Mouse (Mus musculus): ENCODE results near the gene Atp1a2. TPM values are rescaled to one million over a fixed set of nuclear protein-coding genes. Genes with fewer than 3 reads are reported as not detected.

Gene Atp1a2
- polyA plus RNA-seq, 1 experiment from 2014 or later, result 17.0 TPM

GRCm38 (mm10) chr1:172323801-172324359, 26.0 kb upstream of the Atp1a2 start:
- H3K9ac ChIP-seq, result no peak overlapping the region
- H3K36me3 ChIP-seq, result 0 out of 2 replicates have a peak, but pooled peaks cover 7% of the 10 kb centered on the region
- H3K4me3 ChIP-seq, result no peak overlapping the region
- H3K27me3 ChIP-seq (replicated peaks), result peaks cover 72% of the 10 kb centered on the region
- H3K4me1 ChIP-seq, result peaks cover 10% of the 10 kb centered on the region; the same call in 1 of the 2 replicates
- ATAC-seq (ENCODE audit: extremely low read depth, insufficient number of reproducible peaks, low FRiP score, low TSS enrichment), result no peak
- H3K27ac ChIP-seq (replicated peaks), result no peak overlapping the region
- no peak overlapping the region for H3K4me2 ChIP-seq
- 56% methylated on average over 6 of the region's 6 CpGs for WGBS
- H3K9me3 ChIP-seq, result peaks cover 5% of the 10 kb centered on the region; the same call in 1 of the 2 replicates

GRCm38 (mm10) chr1:172323298-172323697, 25.4 kb upstream of the Atp1a2 start:
- Histone ChIP-seq H3K27me3 (replicated peaks) (peaks cover 66% of the 10 kb centered on the region), H3K27ac (replicated peaks) (no peak overlapping the region), H3K4me1 (peaks cover 10% of the 10 kb centered on the region; the same call in 1 of the 2 replicates), H3K9ac (no peak overlapping the region), H3K4me3 (no peak overlapping the region), H3K36me3 (peaks cover 11% of the 10 kb centered on the region), H3K4me2 (no peak overlapping the region), H3K9me3 (peaks cover 5% of the 10 kb centered on the region; the same call in 1 of the 2 replicates)
- 43% methylated on average over 5 of the region's 5 CpGs for WGBS
- no peak for ATAC-seq (ENCODE audit: extremely low read depth, insufficient number of reproducible peaks, low FRiP score, low TSS enrichment)

- no peak overlapping the region for H3K9ac ChIP-seq
- no peak for ATAC-seq (ENCODE audit: extremely low read depth, insufficient number of reproducible peaks, low FRiP score, low TSS enrichment)
- H3K4me1 ChIP-seq, result peaks cover 10% of the 10 kb centered on the region; the same call in 1 of the 2 replicates
- WGBS, result 50% methylated on average over 13 of the region's 13 CpGs
- peaks cover 15% of the 10 kb centered on the region for H3K36me3 ChIP-seq
- H3K4me3 ChIP-seq, result no peak overlapping the region
- no peak overlapping the region for H3K27ac ChIP-seq (replicated peaks)
- peaks cover 60% of the 10 kb centered on the region for H3K27me3 ChIP-seq (replicated peaks)
- no peak overlapping the region for H3K4me2 ChIP-seq
- peaks cover 5% of the 10 kb centered on the region; the same call in 1 of the 2 replicates for H3K9me3 ChIP-seq
Observed at GRCm38 (mm10) chr1:172322725-172323124, 24.9 kb upstream of the Atp1a2 start.

DNA sequence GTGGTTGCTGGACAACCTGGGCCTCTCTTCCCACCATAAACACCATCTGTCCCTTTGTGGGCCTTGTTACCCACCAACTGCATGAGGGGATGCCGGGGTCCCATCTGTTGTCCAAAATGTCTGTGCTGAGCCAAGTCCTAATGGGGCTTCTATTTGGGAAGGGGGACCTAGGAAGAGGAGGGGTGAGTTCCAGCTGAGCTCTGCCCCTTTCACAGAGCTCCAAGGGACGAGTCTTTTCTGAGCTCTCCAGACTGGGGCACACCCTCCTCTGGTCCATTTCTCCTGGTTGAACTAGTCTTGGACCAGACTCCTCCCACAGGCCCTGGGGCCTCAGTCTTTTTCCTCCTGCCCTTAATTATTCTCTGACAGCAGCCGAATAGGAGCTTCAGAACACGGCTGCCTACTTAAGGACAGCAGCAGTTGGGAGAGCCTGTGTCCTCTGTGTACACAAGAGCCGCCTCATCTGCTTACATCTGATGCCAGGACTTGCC, 22.1 kb upstream of the Atp1a2 start:
- WGBS, result 60% methylated on average over 5 of the region's 5 CpGs
- no peak overlapping the region for H3K9ac ChIP-seq
- peaks cover 39% of the 10 kb centered on the region for H3K27me3 ChIP-seq (replicated peaks)
- H3K4me3 ChIP-seq, result no peak overlapping the region
- H3K4me1 ChIP-seq, result no peaks in the 10 kb centered on the region
- no peaks in the 10 kb centered on the region for H3K9me3 ChIP-seq
- peaks cover 20% of the 10 kb centered on the region for H3K36me3 ChIP-seq
- no peak overlapping the region for H3K27ac ChIP-seq (replicated peaks)
- H3K4me2 ChIP-seq, result no peak overlapping the region
- ATAC-seq (ENCODE audit: extremely low read depth, insufficient number of reproducible peaks, low FRiP score, low TSS enrichment), result no peak

- Histone ChIP-seq H3K9ac (no peak overlapping the region), H3K27me3 (replicated peaks) (peaks cover 34% of the 10 kb centered on the region), H3K4me2 (no peak overlapping the region), H3K9me3 (no peaks in the 10 kb centered on the region), H3K36me3 (peaks cover 20% of the 10 kb centered on the region), H3K4me3 (no peak overlapping the region), H3K4me1 (no peaks in the 10 kb centered on the region), H3K27ac (replicated peaks) (no peak overlapping the region)
- no peak for ATAC-seq (ENCODE audit: extremely low read depth, insufficient number of reproducible peaks, low FRiP score, low TSS enrichment)
- 84% methylated on average over 7 of the region's 7 CpGs for WGBS
Observed at GRCm38 (mm10) chr1:172319346-172319745, 21.5 kb upstream of the Atp1a2 start.

DNA sequence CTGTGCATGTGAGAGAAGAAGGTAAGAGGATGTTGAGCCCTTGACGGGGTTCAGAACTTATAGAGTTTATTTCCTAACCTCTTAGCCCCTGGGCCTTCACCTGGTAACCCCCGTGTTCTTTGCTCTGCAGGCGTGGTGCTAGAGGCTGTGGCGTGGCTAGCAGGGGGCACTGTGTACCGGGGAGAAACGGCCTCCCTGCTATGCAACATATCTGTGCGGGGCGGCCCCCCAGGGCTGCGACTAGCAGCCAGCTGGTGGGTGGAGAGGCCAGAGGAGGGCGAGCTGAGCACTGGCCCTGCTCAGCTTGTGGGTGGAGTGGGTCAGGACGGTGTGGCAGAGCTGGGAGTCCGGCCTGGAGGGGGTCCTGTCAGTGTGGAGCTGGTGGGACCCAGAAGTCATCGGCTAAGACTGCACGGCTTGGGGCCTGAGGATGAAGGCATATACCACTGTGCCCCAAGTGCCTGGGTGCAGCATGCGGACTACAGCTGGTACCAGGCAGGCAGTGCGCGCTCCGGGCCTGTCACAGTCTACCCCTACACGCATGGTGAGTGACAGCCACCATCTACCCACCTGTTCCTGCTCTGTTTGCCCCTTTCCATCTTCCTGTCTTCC, 20.7 kb upstream of the Atp1a2 start:
- H3K9ac ChIP-seq, result no peak overlapping the region
- H3K9me3 ChIP-seq, result no peaks in the 10 kb centered on the region
- no peak overlapping the region for H3K27ac ChIP-seq (replicated peaks)
- 0 out of 2 replicates have a peak, but pooled peaks cover under 1% of the 10 kb centered on the region for H3K4me1 ChIP-seq
- WGBS, result 83% methylated on average over 19 of the region's 19 CpGs
- H3K4me2 ChIP-seq, result no peak overlapping the region
- H3K36me3 ChIP-seq, result peaks cover 20% of the 10 kb centered on the region
- ATAC-seq (ENCODE audit: extremely low read depth, insufficient number of reproducible peaks, low FRiP score, low TSS enrichment), result no peak
- no peak overlapping the region for H3K4me3 ChIP-seq
- H3K27me3 ChIP-seq (replicated peaks), result peaks cover 34% of the 10 kb centered on the region

GRCm38 (mm10) chr1:172317946-172318345, 20.1 kb upstream of the Atp1a2 start:
- peaks cover 29% of the 10 kb centered on the region for H3K27me3 ChIP-seq (replicated peaks)
- WGBS, result 57% methylated on average over 15 of the region's 15 CpGs
- H3K36me3 ChIP-seq, result peaks cover 20% of the 10 kb centered on the region

DNA sequence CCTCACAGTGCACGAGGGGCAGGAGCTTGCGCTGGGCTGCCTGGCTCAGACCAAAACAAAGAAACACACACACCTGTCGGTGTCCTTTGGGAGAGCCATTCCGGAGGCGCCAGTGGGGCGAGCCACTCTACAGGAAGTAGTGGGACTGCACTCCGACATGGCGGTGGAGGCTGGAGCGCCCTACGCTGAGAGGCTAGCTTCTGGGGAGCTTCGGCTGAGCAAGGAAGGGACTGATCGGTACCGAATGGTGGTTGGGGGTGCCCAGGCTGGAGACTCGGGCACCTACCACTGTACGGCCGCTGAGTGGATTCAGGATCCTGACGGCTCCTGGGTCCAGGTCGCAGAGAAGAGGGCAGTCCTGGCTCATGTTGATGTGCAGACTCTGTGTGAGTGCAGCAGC, 19.6 kb upstream of the Atp1a2 start:
- Histone ChIP-seq H3K4me1 (peaks cover 10% of the 10 kb centered on the region), H3K27ac (replicated peaks) (no peak overlapping the region), H3K9me3 (no peaks in the 10 kb centered on the region), H3K36me3 (peaks cover 20% of the 10 kb centered on the region), H3K9ac (no peak overlapping the region), H3K4me3 (no peak overlapping the region), H3K27me3 (replicated peaks) (peaks cover 24% of the 10 kb centered on the region), H3K4me2 (peak overlapping the region; percentile 30)
- no peak for ATAC-seq (ENCODE audit: extremely low read depth, insufficient number of reproducible peaks, low FRiP score, low TSS enrichment)
- WGBS, result 51% methylated on average over 18 of the region's 18 CpGs

More at GRCm38 (mm10) chr1:172317946-172318345, 20.1 kb upstream of the Atp1a2 start:
- peaks cover 6% of the 10 kb centered on the region for H3K4me1 ChIP-seq
- H3K9ac ChIP-seq, result no peak overlapping the region
- H3K9me3 ChIP-seq, result no peaks in the 10 kb centered on the region
- no peak for ATAC-seq (ENCODE audit: extremely low read depth, insufficient number of reproducible peaks, low FRiP score, low TSS enrichment)
- 0 out of 2 replicates have a peak overlapping the region, but pooled peaks have one; percentile 30 for H3K4me2 ChIP-seq
- H3K27ac ChIP-seq (replicated peaks), result no peak overlapping the region
- H3K4me3 ChIP-seq, result no peak overlapping the region

GRCm38 (mm10) chr1:172314911-172315310, 17.0 kb upstream of the Atp1a2 start:
- Histone ChIP-seq H3K4me2 (no peak overlapping the region), H3K4me1 (peaks cover 24% of the 10 kb centered on the region), H3K36me3 (peaks cover 20% of the 10 kb centered on the region), H3K27me3 (replicated peaks) (peaks cover 12% of the 10 kb centered on the region; the same call in 1 of the 2 replicates), H3K4me3 (no peak overlapping the region), H3K27ac (replicated peaks) (no peak overlapping the region), H3K9ac (no peak overlapping the region), H3K9me3 (no peaks in the 10 kb centered on the region)
- WGBS, result 69% methylated on average over 3 of the region's 3 CpGs
- no peak for ATAC-seq (ENCODE audit: extremely low read depth, insufficient number of reproducible peaks, low FRiP score, low TSS enrichment)

DNA sequence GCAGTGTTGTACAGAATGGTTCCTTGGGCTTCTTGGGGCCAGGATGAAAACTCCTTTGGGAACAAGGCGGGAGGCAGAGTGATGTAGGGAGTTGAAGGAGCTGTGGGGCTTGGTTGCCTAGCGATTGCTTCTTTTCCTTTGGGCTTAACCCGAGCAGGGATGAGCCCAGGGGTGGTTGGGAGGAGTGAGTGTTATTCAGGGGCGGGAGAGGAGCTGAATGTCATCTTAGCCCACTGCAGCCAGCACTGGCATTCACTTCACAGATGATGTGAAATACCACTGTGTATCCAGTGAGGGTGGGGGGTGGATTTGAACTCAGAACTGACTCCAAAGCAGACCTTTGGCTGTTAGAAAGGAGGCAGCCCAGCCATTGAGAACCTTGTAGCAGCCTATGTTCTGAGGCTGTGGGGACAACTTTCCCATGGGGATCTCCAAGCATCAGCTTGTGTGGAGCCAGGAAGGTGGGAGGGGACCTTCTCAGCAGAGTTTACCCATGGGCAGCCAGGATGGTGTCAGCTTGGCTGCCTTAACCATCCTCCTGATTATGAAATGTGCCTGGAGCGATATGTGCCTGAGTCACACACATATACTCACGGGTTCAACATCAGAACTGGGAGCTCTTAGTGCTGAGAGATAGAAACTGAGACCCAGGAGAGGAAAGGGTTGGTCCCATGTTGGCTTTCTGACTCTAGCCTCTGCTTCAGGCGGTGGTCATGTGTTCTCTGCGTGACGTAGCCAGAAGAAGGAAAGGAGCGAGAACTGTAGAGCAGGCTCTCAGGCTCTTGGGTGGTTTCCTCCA, 15.9 kb upstream of the Atp1a2 start:
- Histone ChIP-seq H3K9ac (no peak overlapping the region), H3K27ac (replicated peaks) (no peak overlapping the region), H3K36me3 (peaks cover 12% of the 10 kb centered on the region), H3K27me3 (replicated peaks) (peaks cover 12% of the 10 kb centered on the region; the same call in 1 of the 2 replicates), H3K4me1 (peaks cover 28% of the 10 kb centered on the region), H3K4me2 (no peak overlapping the region), H3K9me3 (no peaks in the 10 kb centered on the region), H3K4me3 (no peak overlapping the region)
- ATAC-seq (ENCODE audit: extremely low read depth, insufficient number of reproducible peaks, low FRiP score, low TSS enrichment), result no peak
- WGBS, result 70% methylated on average over 10 of the region's 10 CpGs

Measured in heart, embryonic 13.5 days (tissue).